Mouse (Mus musculus): ENCODE measurements at regions not wholly inside any gene's neighbourhood (a gene's known extent, or its start where the extent isn't known, plus 50 kb on each side); places are given as distances from the start of the nearest gene placed in this dataset.

- DNase-seq, result no peak
- intact Hi-C loops (cut with DNase I), result loop anchor here (10.0 kb wide), 1 partner anchor 342 kb away; the partner anchor contains the start of gene Map10
Measured at GRCm38 (mm10) chr8:125322561-125322960, 247.0 kb downstream of the Sipa1l2 start.

GRCm38 (mm10) chr8:125317584-125317991, 252.0 kb downstream of the Sipa1l2 start:
- no peaks in the 10 kb centered on the region for H3K27me3 ChIP-seq (ENCODE audit: control insufficient read depth, insufficient read depth, low read length)
- WGBS, result 70% methylated on average over 6 of the region's 6 CpGs
- H3K27ac ChIP-seq, result no peak overlapping the region
- peak; percentile 71 to 81 for DNase-seq
- H3K36me3 ChIP-seq (ENCODE audit: control insufficient read depth, insufficient read depth, low read length), result no peaks in the 10 kb centered on the region
- H3K4me1 ChIP-seq (ENCODE audit: control insufficient read depth, insufficient read depth, low read length), result peaks cover 3% of the 10 kb centered on the region; the same call in 1 of the 2 replicates
- no peaks in the 10 kb centered on the region for H3K79me2 ChIP-seq (replicated peaks; ENCODE audit: control insufficient read depth, insufficient read depth, low read length)
- no peak overlapping the region for H3K9ac ChIP-seq (ENCODE audit: low read depth, low read length)
- intact Hi-C loops (cut with DNase I), result no loop called here
- H3K4me3 ChIP-seq, result no peak overlapping the region
- TF ChIP-seq POLR2A (IDR thresholded peaks at IDR 0.05; ENCODE audit: insufficient read depth, low read depth, low read length), result no peak
- peak; percentile 61; the same call in 1 of the 2 replicates for TF ChIP-seq EP300 (IDR thresholded peaks at IDR 0.05; ENCODE audit: insufficient read depth, low read depth, low read length)

More at GRCm38 (mm10) chr8:125322561-125322960, 247.0 kb downstream of the Sipa1l2 start:
- Histone ChIP-seq H3K4me3 (no peak overlapping the region), H3K79me2 (replicated peaks; ENCODE audit: control insufficient read depth, insufficient read depth, low read length) (no peaks in the 10 kb centered on the region), H3K9ac (ENCODE audit: low read depth, low read length) (no peak overlapping the region), H3K27me3 (ENCODE audit: control insufficient read depth, insufficient read depth, low read length) (no peaks in the 10 kb centered on the region), H3K4me1 (ENCODE audit: control insufficient read depth, insufficient read depth, low read length) (peaks cover 5% of the 10 kb centered on the region), H3K36me3 (ENCODE audit: control insufficient read depth, insufficient read depth, low read length) (no peaks in the 10 kb centered on the region), H3K27ac (no peak overlapping the region)
- TF ChIP-seq POLR2A (IDR thresholded peaks at IDR 0.05; ENCODE audit: insufficient read depth, low read depth, low read length) (no peak), EP300 (IDR thresholded peaks at IDR 0.05; ENCODE audit: insufficient read depth, low read depth, low read length) (no peak), CTCF (IDR thresholded peaks at IDR 0.05) (no peak)
- 65% methylated on average over 3 of the region's 3 CpGs for WGBS

GRCm38 (mm10) chr8:125315736-125316135, 253.9 kb downstream of the Sipa1l2 start:
- TF ChIP-seq POLR2A (IDR thresholded peaks at IDR 0.05; ENCODE audit: insufficient read depth, low read depth, low read length) (no peak), CTCF (IDR thresholded peaks at IDR 0.05) (no peak), EP300 (IDR thresholded peaks at IDR 0.05; ENCODE audit: insufficient read depth, low read depth, low read length) (no peak)

DNA sequence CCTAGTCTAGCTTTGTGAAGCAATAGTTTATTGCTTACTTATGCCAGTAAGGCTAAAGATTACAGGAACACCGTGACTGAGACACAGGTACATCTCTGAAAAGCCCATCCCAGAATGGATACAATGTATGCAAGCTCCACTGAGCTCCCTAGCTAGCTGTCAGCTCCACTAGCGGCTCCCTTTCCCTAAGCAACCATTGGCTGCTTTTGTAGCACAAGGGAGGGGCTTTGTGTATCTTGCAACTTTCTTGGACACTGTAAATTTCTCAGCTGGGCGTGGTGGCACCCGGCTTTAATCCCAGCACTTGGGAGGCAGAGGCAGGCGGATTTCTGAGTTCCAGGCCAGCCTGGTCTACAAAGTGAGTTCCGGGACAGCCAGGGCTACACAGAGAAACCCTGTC, 254.6 kb downstream of the Sipa1l2 start:
- no peaks in the 10 kb centered on the region for H3K36me3 ChIP-seq (ENCODE audit: control insufficient read depth, insufficient read depth, low read length)
- no peak overlapping the region for H3K9ac ChIP-seq (ENCODE audit: low read depth, low read length)
- no peak for DNase-seq
- no peaks in the 10 kb centered on the region for H3K27me3 ChIP-seq (ENCODE audit: control insufficient read depth, insufficient read depth, low read length)
- intact Hi-C loops (cut with DNase I), result no loop called here
- H3K4me3 ChIP-seq, result no peak overlapping the region
- 73% methylated on average over 6 of the region's 6 CpGs for WGBS
- H3K27ac ChIP-seq, result no peak overlapping the region
- H3K4me1 ChIP-seq (ENCODE audit: control insufficient read depth, insufficient read depth, low read length), result peaks cover 3% of the 10 kb centered on the region; the same call in 1 of the 2 replicates
- H3K79me2 ChIP-seq (replicated peaks; ENCODE audit: control insufficient read depth, insufficient read depth, low read length), result no peaks in the 10 kb centered on the region
- no peak for TF ChIP-seq POLR2A (IDR thresholded peaks at IDR 0.05; ENCODE audit: insufficient read depth, low read depth, low read length)
- no peak for TF ChIP-seq EP300 (IDR thresholded peaks at IDR 0.05; ENCODE audit: insufficient read depth, low read depth, low read length)
- TF ChIP-seq CTCF (IDR thresholded peaks at IDR 0.05), result no peak

More at GRCm38 (mm10) chr8:125315736-125316135, 253.9 kb downstream of the Sipa1l2 start:
- Histone ChIP-seq H3K27me3 (ENCODE audit: control insufficient read depth, insufficient read depth, low read length) (no peaks in the 10 kb centered on the region), H3K36me3 (ENCODE audit: control insufficient read depth, insufficient read depth, low read length) (no peaks in the 10 kb centered on the region), H3K79me2 (replicated peaks; ENCODE audit: control insufficient read depth, insufficient read depth, low read length) (no peaks in the 10 kb centered on the region), H3K9ac (ENCODE audit: low read depth, low read length) (no peak overlapping the region), H3K4me1 (ENCODE audit: control insufficient read depth, insufficient read depth, low read length) (peaks cover 3% of the 10 kb centered on the region; the same call in 1 of the 2 replicates), H3K4me3 (no peak overlapping the region), H3K27ac (no peak overlapping the region)
- intact Hi-C loops (cut with DNase I), result no loop called here
- DNase-seq, result no peak
- WGBS, result 98% methylated on average over 4 of the region's 4 CpGs

- no peaks in the 10 kb centered on the region for H3K79me2 ChIP-seq (replicated peaks; ENCODE audit: control insufficient read depth, insufficient read depth, low read length)
- intact Hi-C loops (cut with DNase I), result no loop called here
- H3K27ac ChIP-seq, result no peak overlapping the region
- no peak for DNase-seq
- TF ChIP-seq POLR2A (IDR thresholded peaks at IDR 0.05; ENCODE audit: insufficient read depth, low read depth, low read length) (no peak), CTCF (IDR thresholded peaks at IDR 0.05) (no peak), EP300 (IDR thresholded peaks at IDR 0.05; ENCODE audit: insufficient read depth, low read depth, low read length) (no peak)
- WGBS, result 44% methylated on average over 10 of the region's 10 CpGs
- H3K4me1 ChIP-seq (ENCODE audit: control insufficient read depth, insufficient read depth, low read length), result peaks cover 3% of the 10 kb centered on the region; the same call in 1 of the 2 replicates
- H3K27me3 ChIP-seq (ENCODE audit: control insufficient read depth, insufficient read depth, low read length), result no peaks in the 10 kb centered on the region
- no peaks in the 10 kb centered on the region for H3K36me3 ChIP-seq (ENCODE audit: control insufficient read depth, insufficient read depth, low read length)
- H3K4me3 ChIP-seq, result no peak overlapping the region
- no peak overlapping the region for H3K9ac ChIP-seq (ENCODE audit: low read depth, low read length)
Measured at GRCm38 (mm10) chr8:125314221-125314984, 255.2 kb downstream of the Sipa1l2 start.
